Mouse (Mus musculus) layer of hippocampus, adult 18-20 months (tissue): ENCODE measurements at regions not wholly inside any gene's neighbourhood (a gene's known extent, or its start where the extent isn't known, plus 50 kb on each side); places are given as distances from the start of the nearest gene placed in this dataset.

Experiments used
- DNase-seq, 2 experiments: peaks; one replicate each; pipeline ENCODE4 v3.0.0; 2022; ENCODE audit warnings: low spot score in 2 of 2

DNA sequence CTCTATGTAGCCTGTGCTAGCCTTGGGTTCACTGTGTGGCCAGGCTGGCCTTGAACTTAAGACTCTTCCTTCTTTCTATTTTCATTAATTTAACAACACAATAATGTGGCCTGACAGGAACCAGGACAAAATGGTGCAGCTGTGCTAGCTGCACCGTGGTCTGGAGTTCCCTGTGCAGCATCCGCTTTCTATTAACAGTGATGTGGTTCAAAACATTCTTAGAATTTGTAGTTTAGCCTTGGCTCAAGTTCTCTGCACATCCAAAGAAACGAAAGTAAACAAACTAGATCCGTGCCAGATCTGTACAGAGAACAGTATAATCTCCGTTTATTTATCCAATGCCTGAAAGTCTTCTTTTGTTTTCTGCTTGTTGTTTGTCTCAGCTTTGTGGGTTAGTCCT lies 88.5 kb downstream of the Irx1 start:
- DNase-seq: no peak

DNA sequence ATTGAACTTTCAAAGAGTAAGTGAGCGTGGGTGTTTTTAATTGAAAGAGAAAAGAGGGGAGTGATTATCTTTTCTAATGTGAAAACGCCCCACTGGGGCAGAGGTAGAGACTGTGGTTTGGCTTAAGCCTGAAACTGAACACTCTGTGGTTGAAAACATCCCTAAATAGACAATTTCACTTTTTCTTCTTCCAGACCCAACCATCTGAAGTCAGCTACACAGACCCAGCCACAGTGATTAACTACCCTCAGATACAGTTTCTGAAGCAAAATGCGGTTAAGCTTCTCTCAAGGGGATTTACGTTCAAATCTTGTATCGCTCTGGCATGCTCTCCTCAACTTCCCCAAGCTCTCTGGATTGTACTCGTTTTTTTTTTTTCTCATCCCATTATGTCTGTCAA lies 94.8 kb downstream of the Irx1 start:
- DNase-seq: no peak

DNA sequence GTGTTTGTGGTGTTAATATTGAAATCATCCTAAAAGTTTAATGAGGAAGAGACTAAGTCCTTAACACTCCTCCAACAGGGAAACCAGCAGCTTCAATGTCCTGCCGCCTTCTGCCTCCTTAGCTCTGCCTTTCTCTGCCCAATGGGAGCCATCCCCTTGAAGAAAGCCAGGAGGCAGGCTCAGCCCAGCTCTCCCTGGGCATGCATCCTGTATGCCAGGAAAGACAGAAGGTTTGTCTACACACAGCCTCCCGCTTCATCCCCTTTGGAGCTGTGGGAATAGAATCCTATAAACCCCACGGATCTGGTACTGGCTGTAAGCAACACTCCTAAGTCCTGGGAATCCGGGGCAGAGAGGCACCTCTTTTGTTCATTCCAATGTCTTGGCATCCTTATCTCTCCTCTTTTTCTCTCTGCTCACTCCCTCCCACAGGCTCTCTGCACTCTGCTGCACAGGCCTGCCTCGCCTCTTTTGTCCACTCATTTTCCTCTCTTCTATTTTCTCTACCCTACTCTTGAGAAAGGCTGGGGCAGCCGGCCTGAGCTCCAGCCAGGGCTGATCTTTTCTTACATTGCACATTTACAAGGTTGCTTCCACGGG lies 110.0 kb downstream of the Irx1 start:
- DNase-seq: peak in 1 of 2 experiments; percentile 12

DNA sequence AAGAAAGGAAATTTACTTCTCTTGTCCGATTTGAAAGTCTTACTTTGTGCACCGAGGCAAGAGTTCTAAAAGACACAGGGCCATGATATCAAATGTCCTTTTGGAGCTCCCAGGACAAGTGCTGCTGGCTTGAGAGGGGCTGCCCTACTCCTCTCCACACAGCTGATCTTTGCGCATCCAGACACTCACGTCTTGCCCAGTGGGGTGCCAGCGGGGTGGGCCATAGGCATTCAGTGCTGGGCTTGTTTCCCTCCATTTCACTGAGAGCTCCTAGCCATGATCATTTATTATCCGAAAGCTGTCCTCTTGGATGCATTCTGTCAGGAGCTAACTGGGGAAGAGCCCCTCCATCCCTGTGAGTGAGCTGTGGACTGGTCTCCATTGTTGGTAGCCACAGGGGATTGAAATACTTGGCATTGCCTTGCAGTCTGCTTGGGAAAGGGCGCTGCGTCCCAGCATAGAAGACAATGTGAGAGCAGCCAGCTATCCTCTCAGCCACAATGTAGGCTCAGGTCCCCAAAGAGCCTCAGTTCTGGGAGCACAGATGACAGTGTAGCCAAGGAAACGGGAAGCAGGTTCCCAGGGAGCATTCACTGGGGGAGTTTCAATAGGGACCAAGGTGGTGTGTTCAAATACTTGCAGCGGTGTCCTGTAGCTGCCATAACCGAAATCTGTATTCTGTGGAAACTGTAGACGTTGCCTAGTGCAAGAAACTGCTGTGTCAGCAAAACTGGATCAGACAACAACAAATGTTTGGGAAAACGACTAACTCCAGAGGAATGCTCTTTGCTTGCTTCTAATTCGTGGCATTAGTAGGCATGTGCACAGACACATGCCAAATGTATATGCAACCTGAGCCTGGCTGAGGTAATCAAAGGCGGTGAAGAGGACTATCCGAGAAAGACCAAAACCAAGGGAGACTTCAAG lies 159.2 kb downstream of the Irx1 start:
- no peak for DNase-seq

GRCm38 (mm10) chr13:71798288-71798687 lies 165.2 kb downstream of the Irx1 start:
- no peak for DNase-seq

- peak in 1 of 2 experiments; percentile 3 for DNase-seq
These were observed 178.8 kb downstream of the Irx1 start for GRCm38 (mm10) chr13:71784740-71785139.

DNA sequence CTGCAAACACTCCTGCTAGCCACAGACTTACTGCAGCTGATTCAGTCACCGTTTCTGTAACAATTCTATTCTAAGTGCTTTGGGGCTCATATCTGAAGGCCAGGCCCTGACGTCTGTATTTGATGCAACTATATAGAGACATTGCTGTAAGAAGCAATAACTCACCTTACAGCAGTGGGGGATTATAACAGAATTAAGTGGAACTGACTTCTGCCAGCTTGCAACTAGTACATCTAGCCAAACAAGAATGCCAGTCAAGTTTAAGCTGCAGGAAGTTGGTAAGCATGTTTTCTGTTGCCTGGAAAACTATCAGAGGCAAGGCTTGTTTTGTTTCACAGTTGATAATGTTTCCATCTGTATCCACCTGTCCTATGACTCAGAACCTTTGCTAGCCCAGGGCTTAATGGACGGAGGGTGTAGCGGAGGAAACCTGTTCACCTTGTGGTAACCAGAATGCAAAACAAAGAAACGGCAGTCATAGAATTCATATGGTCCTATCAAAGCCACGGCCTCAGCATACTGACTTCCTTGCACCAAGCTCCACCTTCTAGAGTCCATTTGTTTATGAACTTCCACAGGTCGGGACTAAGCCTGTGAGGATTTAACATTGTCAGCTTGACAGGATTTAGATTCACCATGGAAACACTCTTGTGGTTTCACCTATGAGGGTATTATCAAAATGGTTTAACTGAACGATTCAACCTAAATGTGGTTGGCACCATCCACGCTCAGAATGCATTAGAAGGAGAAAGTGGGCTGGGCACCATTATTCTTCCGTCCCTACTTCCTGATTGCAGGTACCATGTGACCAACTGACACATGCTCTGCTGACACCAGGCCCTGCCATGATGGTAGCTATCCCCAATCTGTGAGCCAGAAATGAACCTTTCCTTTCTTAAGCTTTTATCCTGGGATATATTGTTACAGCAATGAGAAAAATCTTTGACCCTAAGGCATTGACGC lies 216.2 kb downstream of the Irx1 start:
- no peak for DNase-seq

DNA sequence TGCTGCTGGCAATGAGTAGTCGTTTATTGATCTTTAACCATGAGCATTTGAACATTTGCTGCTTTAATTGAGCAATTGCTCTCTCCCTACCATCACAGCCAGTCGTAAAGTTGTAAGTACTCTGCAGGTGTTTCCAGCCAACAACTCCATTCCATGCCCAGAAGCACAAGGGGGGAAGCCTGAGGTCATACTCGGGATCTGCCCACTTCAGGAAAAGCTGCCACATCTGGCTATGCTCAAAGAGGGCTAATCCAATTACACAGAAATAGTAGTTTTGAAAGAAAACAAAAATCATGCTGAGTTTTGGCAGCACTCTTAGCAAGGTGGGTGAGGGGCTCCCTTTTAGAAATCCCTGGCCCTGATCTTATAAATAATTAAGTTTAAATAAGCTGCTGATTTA lies 217.0 kb downstream of the Irx1 start:
- DNase-seq: no peak

DNA sequence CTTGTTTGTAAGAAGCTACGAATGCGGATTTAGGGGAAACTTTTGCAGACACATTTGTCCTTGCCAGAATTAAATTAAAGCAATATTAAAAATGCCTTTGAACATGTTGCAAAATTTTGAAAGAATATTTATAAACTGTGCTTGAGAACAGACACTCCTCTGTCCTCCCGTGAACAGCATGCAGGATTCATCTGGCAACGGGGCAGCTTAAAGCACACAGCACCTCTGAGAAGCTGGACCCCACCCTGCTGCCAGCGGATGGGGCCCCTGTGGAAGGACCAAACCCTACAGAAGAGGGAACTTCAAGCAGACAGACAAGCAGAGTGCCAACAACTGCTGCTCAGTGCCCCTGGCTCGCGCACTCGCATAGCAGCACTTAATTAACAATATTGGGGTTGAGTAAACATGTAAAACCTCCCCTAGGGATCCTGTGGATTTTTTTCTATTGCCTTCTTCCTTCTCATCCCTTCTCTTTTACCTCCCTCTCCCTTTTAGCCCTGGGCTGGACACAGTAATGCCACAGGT lies 226.6 kb downstream of the Irx1 start:
- DNase-seq: no peak

DNA sequence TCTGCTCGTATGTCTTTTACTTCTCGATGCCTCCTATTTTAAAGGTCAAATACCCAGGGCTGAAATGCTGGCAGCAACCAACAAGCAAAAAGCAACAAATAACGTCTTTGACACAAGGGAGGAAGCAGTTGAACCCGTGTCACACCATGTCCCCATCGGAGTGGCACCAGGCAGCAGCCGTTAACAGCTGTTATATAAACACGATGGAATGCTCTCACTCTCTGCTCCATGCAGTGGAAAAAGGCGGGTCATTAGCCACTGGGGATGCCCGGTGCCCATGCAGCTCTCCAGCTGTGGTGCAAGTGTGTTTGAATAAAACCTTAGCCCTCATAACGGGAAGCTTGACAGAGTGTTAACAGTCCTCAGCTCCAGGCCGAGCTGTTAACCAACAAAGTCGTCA lies 229.3 kb downstream of the Irx1 start:
- DNase-seq: no peak

DNA sequence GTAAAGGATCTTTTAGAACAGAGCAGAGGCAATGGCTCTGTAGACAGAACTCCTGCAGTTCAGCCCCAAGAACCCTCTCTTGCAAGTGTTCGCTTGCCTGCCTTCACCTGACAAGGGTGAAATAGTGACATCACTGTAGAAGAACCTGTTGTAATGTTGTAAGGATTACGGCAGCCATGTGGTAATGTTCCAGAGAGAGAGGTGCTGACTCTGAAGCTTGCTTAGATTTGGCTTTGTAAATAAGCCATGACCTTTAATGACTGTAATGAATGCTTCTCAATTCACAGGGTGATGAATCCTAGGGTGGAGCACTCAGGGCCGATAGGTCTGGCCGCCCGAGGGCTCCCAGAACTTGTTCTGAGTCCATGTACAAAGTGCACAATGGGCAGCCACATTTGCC lies 230.2 kb downstream of the Irx1 start:
- no peak for DNase-seq

GRCm38 (mm10) chr13:71732903-71733302 lies 230.6 kb downstream of the Irx1 start:
- DNase-seq: no peak

DNA sequence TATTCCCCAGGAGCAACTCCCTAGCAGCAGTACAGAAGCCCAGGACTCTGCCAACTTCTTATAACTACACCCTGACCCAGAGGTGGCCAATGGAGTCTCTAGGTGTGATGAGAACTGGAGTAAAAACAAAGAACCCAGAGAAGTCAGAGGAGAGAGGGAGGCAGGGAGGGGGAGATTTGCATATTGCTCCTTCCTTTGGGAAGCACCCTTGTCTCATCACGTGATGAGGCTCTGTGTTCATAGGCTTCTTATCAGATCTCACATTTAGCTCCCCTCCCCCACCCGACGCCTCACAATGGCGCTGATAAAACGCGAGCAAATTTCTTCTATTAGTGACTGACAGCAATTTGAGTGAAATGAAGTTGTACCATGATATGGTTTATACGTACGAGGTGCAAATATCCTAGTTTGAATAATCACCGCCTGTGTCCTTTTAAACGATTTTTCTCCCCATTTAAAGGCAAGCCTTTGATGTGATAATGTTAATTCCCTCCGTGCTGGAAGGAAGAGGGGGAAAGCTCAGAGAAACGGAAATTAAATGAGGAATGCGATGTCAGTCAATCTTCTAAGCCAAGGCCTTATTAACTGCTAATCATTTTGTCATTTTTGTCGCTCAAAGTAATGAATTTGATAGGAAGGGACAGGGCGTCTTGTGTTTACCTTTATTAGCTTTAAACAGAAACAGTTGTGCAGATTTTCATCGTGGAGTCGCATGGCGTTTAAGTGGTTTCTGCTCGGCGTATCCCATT lies 273.3 kb downstream of the Irx1 start:
- no peak for DNase-seq

GRCm38 (mm10) chr13:71689187-71689586 lies 274.3 kb downstream of the Irx1 start:
- DNase-seq: no peak

- DNase-seq: no peak
These were observed 287.4 kb downstream of the Irx1 start for GRCm38 (mm10) chr13:71676081-71676624.

GRCm38 (mm10) chr13:71669956-71670739 lies 293.4 kb downstream of the Irx1 start:
- DNase-seq: no peak

DNA sequence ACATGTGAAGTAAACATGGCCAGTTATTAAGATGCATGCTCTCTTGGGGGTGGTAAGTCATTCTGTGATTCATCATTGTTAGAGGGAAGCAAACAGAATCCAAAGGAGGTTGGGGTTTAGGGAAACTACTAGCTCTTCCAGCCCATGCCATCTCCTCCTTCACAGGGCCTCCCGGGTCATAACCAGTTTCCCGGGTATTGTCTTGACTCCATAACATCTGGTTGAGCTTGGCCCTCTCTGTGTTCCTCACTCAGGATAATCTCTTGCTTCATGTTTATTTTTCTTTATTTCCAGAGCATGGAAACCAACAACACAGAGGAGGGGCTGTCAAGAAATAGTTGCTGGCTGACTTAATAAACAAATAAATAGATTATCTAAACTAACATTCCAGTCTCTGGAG lies 295.3 kb downstream of the Irx1 start:
- DNase-seq: no peak

GRCm38 (mm10) chr13:71665221-71665916 lies 298.2 kb downstream of the Irx1 start:
- DNase-seq: peak in 1 of 2 experiments; percentile 20

DNA sequence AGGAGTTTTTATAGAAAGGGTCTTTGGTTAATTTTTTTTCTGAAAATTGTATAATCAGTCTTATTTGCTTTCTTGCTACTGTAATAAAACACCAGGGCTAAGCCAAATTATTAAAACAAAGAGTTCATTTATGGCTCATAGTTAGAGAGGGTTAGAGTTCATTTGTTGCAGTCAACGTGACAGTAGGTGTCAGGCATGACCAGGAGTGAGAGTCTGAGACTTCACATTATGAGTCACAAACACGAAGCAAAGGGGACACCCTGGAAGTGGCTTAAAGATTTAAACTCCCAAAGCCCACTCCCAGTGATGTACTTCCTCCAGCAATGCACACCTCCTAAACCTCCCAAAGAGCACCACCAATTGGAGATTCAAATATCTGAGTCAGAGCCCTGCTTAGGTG lies 305.6 kb downstream of the Irx1 start:
- no peak for DNase-seq
